ENCODE assay signal across 7 mouse cellular contexts in the genomic region with DNA sequence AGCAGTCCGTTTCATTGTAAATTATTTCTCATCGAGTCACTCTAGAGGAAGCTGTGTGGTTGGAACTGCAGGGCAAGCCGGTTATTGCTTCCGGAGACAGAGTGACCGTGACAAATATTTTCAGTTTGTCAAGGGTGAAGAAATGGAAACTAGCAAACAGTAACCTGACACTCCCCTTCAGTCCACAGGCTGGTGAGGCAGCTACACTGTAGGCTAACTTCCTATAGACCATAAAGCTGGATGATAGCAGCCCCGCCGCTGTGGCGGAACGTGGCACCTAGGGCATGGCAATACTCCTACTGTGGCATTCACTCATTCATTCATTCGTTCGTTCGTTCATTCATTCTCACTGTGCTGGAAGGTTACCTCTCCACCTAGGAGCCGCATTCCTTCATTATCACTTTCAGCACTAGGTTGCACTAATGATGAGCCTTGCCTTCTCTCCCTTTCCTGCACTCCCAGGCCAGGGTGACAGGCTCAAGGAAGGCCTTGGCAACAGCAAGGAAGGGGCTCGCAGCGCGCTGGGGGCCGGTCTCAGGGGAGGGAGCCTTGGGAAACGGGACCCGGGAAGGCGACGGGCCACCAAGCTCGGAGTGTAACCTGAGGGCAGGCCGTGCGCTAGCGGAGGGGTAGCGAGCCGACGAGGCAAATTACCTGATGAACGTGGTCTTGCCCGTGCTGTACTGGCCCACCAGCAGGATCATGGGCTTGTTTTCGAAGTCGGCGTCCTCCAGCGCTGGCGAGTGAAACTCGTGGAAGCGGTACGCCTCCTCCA. TPM values are rescaled to one million over a fixed set of nuclear protein-coding genes. Genes with fewer than 3 reads are reported as not detected.
DNase-seq lines count a peak whose midpoint lies in the region; ATAC-seq and TF ChIP-seq lines count a peak whose summit lies in the region.

No protein-coding gene starts in this region.

- TF ChIP-seq POLR2A in thymus, adult 2 months (IDR thresholded peaks at IDR 0.05; ENCODE audit: control insufficient read depth, extremely low read depth, insufficient read depth, low read length, poor library complexity): no peak

- peaks cover 8% of the 10 kb centered on the region for H3K4me1 ChIP-seq in thymus, adult 2 months (replicated peaks; ENCODE audit: control insufficient read depth, insufficient read depth, low read length)
- H3K4me1 ChIP-seq in hindbrain, embryonic 11.5 days (replicated peaks; ENCODE audit: control insufficient read depth, insufficient read depth, low read length): peaks cover 8% of the 10 kb centered on the region; the same call in 1 of the 2 replicates
- H3K4me1 ChIP-seq in liver, embryonic 12.5 days: peaks cover 24% of the 10 kb centered on the region
- H3K4me1 ChIP-seq in neural tube, embryonic 12.5 days: peaks cover 7% of the 10 kb centered on the region

- H3K27me3 ChIP-seq in thymus, adult 2 months (ENCODE audit: control insufficient read depth, insufficient read depth, low read length): no peaks in the 10 kb centered on the region
- no peaks in the 10 kb centered on the region for H3K27me3 ChIP-seq in hindbrain, embryonic 11.5 days (ENCODE audit: control insufficient read depth, insufficient read depth, low read length)
- no peaks in the 10 kb centered on the region for H3K27me3 ChIP-seq in liver, embryonic 12.5 days (replicated peaks)
- H3K27me3 ChIP-seq in neural tube, embryonic 12.5 days (replicated peaks): no peaks in the 10 kb centered on the region

- under 1% methylated on average over 38 of the region's 38 CpGs for WGBS in thymus, adult 2 months
- 4% methylated on average over 38 of the region's 38 CpGs for whole genome bisulfite sequencing in hindbrain, embryonic 11.5 days
- WGBS in liver, embryonic 12.5 days (ENCODE audit: insufficient replicate concordance): 1% methylated on average over 38 of the region's 38 CpGs
- WGBS in neural tube, embryonic 12.5 days: 3% methylated on average over 38 of the region's 38 CpGs

- no peak; the same call in 1 of the 2 replicates for ATAC-seq in hindbrain, embryonic 11.5 days (ENCODE audit: low FRiP score)
- ATAC-seq in liver, embryonic 12.5 days: peak; percentile 10
- ATAC-seq in neural tube, embryonic 12.5 days (ENCODE audit: low FRiP score, low read depth): peak; percentile 89; the same call in 1 of the 2 replicates

- no peaks in the 10 kb centered on the region for H3K36me3 ChIP-seq in thymus, adult 2 months (ENCODE audit: control insufficient read depth, insufficient read depth, low read length)
- H3K36me3 ChIP-seq in hindbrain, embryonic 11.5 days (ENCODE audit: control insufficient read depth, insufficient read depth, low read length): no peaks in the 10 kb centered on the region
- peaks cover 6% of the 10 kb centered on the region for H3K36me3 ChIP-seq in liver, embryonic 12.5 days
- no peaks in the 10 kb centered on the region for H3K36me3 ChIP-seq in neural tube, embryonic 12.5 days

- H3K9ac ChIP-seq in hindbrain, embryonic 11.5 days (ENCODE audit: low read depth, low read length): peak overlapping the region; percentile 55
- peak overlapping the region; percentile 81 for H3K9ac ChIP-seq in liver, embryonic 12.5 days
- H3K9ac ChIP-seq in neural tube, embryonic 12.5 days: peak overlapping the region; percentile 58

- no peak overlapping the region for H3K27ac ChIP-seq in thymus, adult 2 months (ENCODE audit: control insufficient read depth, insufficient read depth, low read length)
- H3K27ac ChIP-seq in hindbrain, embryonic 11.5 days (ENCODE audit: low read depth, low read length): no peak overlapping the region
- peak overlapping the region; percentile 89 for H3K27ac ChIP-seq in liver, embryonic 12.5 days
- H3K27ac ChIP-seq in neural tube, embryonic 12.5 days: no peak overlapping the region

- no peak for TF ChIP-seq CTCF in thymus, adult 2 months (IDR thresholded peaks at IDR 0.05; ENCODE audit: borderline replicate concordance, control insufficient read depth, extremely low read depth, insufficient read depth, low read length, poor library complexity)

- H3K4me3 ChIP-seq in thymus, adult 2 months (ENCODE audit: control insufficient read depth, insufficient read depth, low read length): peak overlapping the region; percentile 66
- peak overlapping the region; percentile 69 for H3K4me3 ChIP-seq in hindbrain, embryonic 11.5 days (ENCODE audit: low read depth, low read length)
- H3K4me3 ChIP-seq in liver, embryonic 12.5 days: peak overlapping the region; percentile 78
- H3K4me3 ChIP-seq in neural tube, embryonic 12.5 days: peak overlapping the region; percentile 68

- peak overlapping the region; percentile 98 for H3K4me2 ChIP-seq in hindbrain, embryonic 11.5 days (replicated peaks; ENCODE audit: low read depth, low read length)
- H3K4me2 ChIP-seq in liver, embryonic 12.5 days: peak overlapping the region; percentile 84
- peak overlapping the region; percentile 96 for H3K4me2 ChIP-seq in neural tube, embryonic 12.5 days (replicated peaks)

- no peaks in the 10 kb centered on the region for H3K9me3 ChIP-seq in hindbrain, embryonic 11.5 days (ENCODE audit: control insufficient read depth, low read length)
- H3K9me3 ChIP-seq in liver, embryonic 12.5 days (replicated peaks): no peaks in the 10 kb centered on the region
- no peaks in the 10 kb centered on the region for H3K9me3 ChIP-seq in neural tube, embryonic 12.5 days

- DNase-seq in thymus, adult 2 months: no peak
- no peak for DNase-seq in thymus, postnatal 25 days
- DNase-seq in c-Kit-positive CD71-negative TER-119-negative erythroid progenitor cells, embryonic 14.5 days (ENCODE audit: low read depth): peak; percentile 49
- no peak for DNase-seq in hindbrain, embryonic 11.5 days (ENCODE audit: low spot score)
- no peak for DNase-seq in gastrocnemius, postnatal 10 days

RNA-seq across cellular contexts. Expression of gene Ehd4, which starts 0.6 kb away (rescaled TPM):
- 17.6 and 24.3 TPM in 2 replicates for polyA plus RNA-seq in thymus, adult 2 months (2012; rRNA removed)
- 13.6 and 18.3 TPM in 2 replicates for polyA plus RNA-seq in hindbrain, embryonic 11.5 days (2014; fragmentation: Nextera tagmentation; extraction: Ambion mirVana)
- polyA plus RNA-seq in liver, embryonic 12.5 days (2016; fragmentation: Nextera tagmentation; extraction: Ambion mirVana): 27.2 and 28.7 TPM in 2 replicates
- 19.1 and 19.6 TPM in 2 replicates for polyA plus RNA-seq in neural tube, embryonic 12.5 days (2016; fragmentation: Nextera tagmentation; extraction: Ambion mirVana)
- 100 to 1,000 TPM; 130 to 134 TPM for total RNA-seq in gastrocnemius, postnatal 10 days (2021)
